Mouse (Mus musculus) small intestine, adult 10 weeks (tissue): Measurements from ENCODE around the gene Pou2f3. TPM values are rescaled to one million over a fixed set of nuclear protein-coding genes. Genes with fewer than 3 reads are reported as not detected.

Experiments
- polyA plus RNA-seq: library from polyadenylated mRNA; stranded (reverse); fragments of 350-450 nt; fragmentation: Illumina TruSeq; extraction: RNeasy Lipid Tissue Mini Kit (QIAGEN cat#74804); gene quantifications from one replicate; pipeline ENCODE4 v1.2.3, GENCODE M21; 2014; ENCODE audit warnings: low replicate concordance

The Pou2f3 gene
- 1.4 TPM for polyA plus RNA-seq

GRCm38 (mm10) chr9:43210190-43210682 lies at the start of gene Pou2f3:
Gene Pou2f3, minus strand, starts transcription at chr9:43210369.

GRCm38 (mm10) chr9:43239712-43240593 lies 29.8 kb upstream of the Pou2f3 start, which contains the start of gene Oaf:
Gene Oaf, minus strand, starts transcription at chr9:43239911.

GRCm38 (mm10) chr9:43116134-43116996 lies 93.8 kb downstream of the Pou2f3 start, which contains the start of gene Tmem136:
Gene Tmem136, minus strand, starts transcription at chr9:43116570.

GRCm38 (mm10) chr9:43107187-43107517 lies 103.0 kb downstream of the Pou2f3 start, which contains the start of gene Arhgef12:
Gene Arhgef12, minus strand, starts transcription at chr9:43107239.

Other genes starting within 250 kb of the Pou2f3 start
- 16.0 TPM for gene Arhgef12, start 103.1 kb downstream of the Pou2f3 start, polyA plus RNA-seq
- gene Tmem136, start 93.8 kb downstream of the Pou2f3 start, polyA plus RNA-seq, result 2.5 TPM
- 0.82 TPM for gene Oaf, start 29.5 kb upstream of the Pou2f3 start, polyA plus RNA-seq
- gene Trim29, start 100.5 kb upstream of the Pou2f3 start, polyA plus RNA-seq, result not detected